Mouse (Mus musculus) heart, adult 2 months (tissue): Measurements from ENCODE around the gene Kank2. TPM values are rescaled to one million over a fixed set of nuclear protein-coding genes. Genes with fewer than 3 reads are reported as not detected.

ENCODE experiments used
- DNase-seq, 2 experiments: peaks; one replicate each; pipeline ENCODE4 v3.0.0; 2021
- H3K27ac ChIP-seq: fragments of 200-600 bp; 2 replicates; pipeline ENCODE4 v1.8.1; 2022
- H3K27me3 ChIP-seq: fragments of 200-500 bp; 2 replicates; pipeline ENCODE4 v1.6.1; 2012; ENCODE audit warnings: mild to moderate bottlenecking, low read length, inconsistent platforms, mixed read lengths; ENCODE audit not compliant: control insufficient read depth, insufficient read depth
- H3K36me3 ChIP-seq: fragments of 200-500 bp; 2 replicates; pipeline ENCODE4 v1.6.1; 2012; ENCODE audit warnings: low read length, inconsistent platforms; ENCODE audit not compliant: control insufficient read depth, insufficient read depth
- H3K4me1 ChIP-seq: fragments of 200-500 bp; 2 replicates; pipeline ENCODE4 v1.6.1; 2011; ENCODE audit warnings: low read length; ENCODE audit not compliant: control insufficient read depth, insufficient read depth
- H3K4me3 ChIP-seq: fragments of 200-600 bp; 2 replicates; pipeline ENCODE4 v1.8.1; 2022
- H3K79me2 ChIP-seq: fragments of 200-500 bp; replicated peaks from 2 replicates; pipeline ENCODE4 v1.6.1; 2012; ENCODE audit warnings: mild to moderate bottlenecking, inconsistent platforms, low read length, moderate library complexity, mixed read lengths; ENCODE audit not compliant: control insufficient read depth, insufficient read depth
- H3K9ac ChIP-seq: fragments of 200-500 bp; 2 replicates; pipeline ENCODE4 v1.6.1; 2012; ENCODE audit warnings: low read depth, mild to moderate bottlenecking, control low read depth, inconsistent platforms, low read length, mixed read lengths
- CTCF ChIP-seq: fragments of 200-600 bp; IDR thresholded peaks from 2 replicates; pipeline ENCODE4 v1.8.1; 2022; ENCODE audit warnings: antibody characterized with exemption, mild to moderate bottlenecking, moderate library complexity
- EP300 ChIP-seq: fragments of 200-500 bp; IDR thresholded peaks from 2 replicates; pipeline ENCODE4 v1.6.1; 2011; ENCODE audit warnings: low read depth, low read length, control low read depth; ENCODE audit not compliant: insufficient read depth
- POLR2A ChIP-seq: fragments of 200-500 bp; IDR thresholded peaks from 2 replicates; pipeline ENCODE4 v1.6.1; 2011; ENCODE audit warnings: mild to moderate bottlenecking, low read depth, low read length, control low read depth; ENCODE audit not compliant: insufficient read depth
- WGBS: fragments of 180-500 bp; shearing (Covaris S2); methylation state at CpG from one replicate; pipeline ENCODE4 v1.1.7; 2018; 5-methylcytosine and 5-hydroxymethylcytosine counted together
- intact Hi-C: fragments of 180-260 bp; cut with DNase I; formaldehyde crosslinking; loops from one replicate; pipeline ENCODE4 v1.15.1; 2025
- polyA plus RNA-seq: library from polyadenylated mRNA; depleted of rRNA; stranded (reverse); fragments of >200 nt; gene quantifications from 2 replicates; pipeline ENCODE4 v1.2.3, GENCODE M21; 2012
- total RNA-seq, 2 experiments: library from RNA; stranded (reverse); gene quantifications; 2 replicates each; pipeline ENCODE4 v1.2.3; 2021

Gene Kank2
- total and polyA plus RNA-seq, 3 experiments, result 45.3 to 62.9 (median 57.3) TPM

DNA sequence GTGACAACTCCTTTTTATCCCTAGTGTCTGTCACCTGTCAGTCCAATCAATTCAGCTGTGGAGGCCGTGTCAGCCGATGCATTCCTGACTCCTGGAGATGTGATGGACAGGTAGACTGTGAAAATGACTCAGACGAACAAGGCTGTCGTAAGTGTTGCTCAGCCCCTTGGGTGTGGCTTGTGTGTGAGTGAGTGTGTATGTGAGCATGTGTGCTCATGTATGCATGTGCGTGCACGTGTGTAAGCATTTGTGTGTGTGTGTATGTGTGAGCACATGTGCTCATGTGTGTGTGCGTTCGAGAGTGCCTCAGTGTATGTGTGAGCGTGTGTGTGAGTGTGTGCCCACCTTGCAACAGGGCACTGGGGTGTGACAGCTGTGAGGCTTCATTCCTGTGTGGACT, 66.3 kb downstream of the Kank2 start:
- no peak for TF ChIP-seq POLR2A
- no peak for TF ChIP-seq CTCF
- TF ChIP-seq EP300, result no peak
- H3K9ac ChIP-seq, result no peak overlapping the region
- peaks cover 2% of the 10 kb centered on the region; the same call in 1 of the 2 replicates for H3K4me1 ChIP-seq
- intact Hi-C loops, result no loop called here
- H3K36me3 ChIP-seq, result no peaks in the 10 kb centered on the region
- WGBS, result 93% methylated on average over 9 of the region's 9 CpGs
- no peaks in the 10 kb centered on the region for H3K27me3 ChIP-seq
- H3K27ac ChIP-seq, result no peak overlapping the region
- H3K4me3 ChIP-seq, result no peak overlapping the region
- H3K79me2 ChIP-seq, result no peaks in the 10 kb centered on the region
- DNase-seq, result no peak

DNA sequence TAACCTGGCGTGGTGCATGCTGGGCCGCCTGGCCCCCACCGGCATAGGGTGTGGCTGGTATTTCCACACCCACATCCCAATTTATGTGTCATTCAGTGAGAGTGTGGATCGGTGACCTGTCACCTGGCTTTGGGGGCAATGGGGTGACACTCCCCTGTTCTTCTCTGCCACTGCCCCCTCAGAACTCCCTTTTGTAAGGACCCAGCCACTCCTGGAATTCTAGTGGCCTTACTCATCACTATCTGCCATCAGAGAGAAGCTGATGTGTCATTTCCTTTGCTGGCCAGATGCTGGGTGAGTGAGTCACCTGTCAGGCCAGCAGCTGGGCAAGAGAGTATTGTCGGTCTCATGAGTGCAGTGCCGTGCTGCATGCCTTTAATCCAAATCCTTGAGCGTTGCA, 69.3 kb downstream of the Kank2 start:
- H3K27me3 ChIP-seq, result no peaks in the 10 kb centered on the region
- TF ChIP-seq CTCF (no peak), POLR2A (no peak), EP300 (no peak)
- DNase-seq, result no peak
- H3K36me3 ChIP-seq, result no peaks in the 10 kb centered on the region
- no peak overlapping the region for H3K9ac ChIP-seq
- WGBS, result 56% methylated on average over 7 of the region's 7 CpGs
- H3K4me3 ChIP-seq, result no peak overlapping the region
- H3K27ac ChIP-seq, result no peak overlapping the region
- peaks cover 3% of the 10 kb centered on the region; the same call in 1 of the 2 replicates for H3K4me1 ChIP-seq
- intact Hi-C loops, result no loop called here
- no peaks in the 10 kb centered on the region for H3K79me2 ChIP-seq

DNA sequence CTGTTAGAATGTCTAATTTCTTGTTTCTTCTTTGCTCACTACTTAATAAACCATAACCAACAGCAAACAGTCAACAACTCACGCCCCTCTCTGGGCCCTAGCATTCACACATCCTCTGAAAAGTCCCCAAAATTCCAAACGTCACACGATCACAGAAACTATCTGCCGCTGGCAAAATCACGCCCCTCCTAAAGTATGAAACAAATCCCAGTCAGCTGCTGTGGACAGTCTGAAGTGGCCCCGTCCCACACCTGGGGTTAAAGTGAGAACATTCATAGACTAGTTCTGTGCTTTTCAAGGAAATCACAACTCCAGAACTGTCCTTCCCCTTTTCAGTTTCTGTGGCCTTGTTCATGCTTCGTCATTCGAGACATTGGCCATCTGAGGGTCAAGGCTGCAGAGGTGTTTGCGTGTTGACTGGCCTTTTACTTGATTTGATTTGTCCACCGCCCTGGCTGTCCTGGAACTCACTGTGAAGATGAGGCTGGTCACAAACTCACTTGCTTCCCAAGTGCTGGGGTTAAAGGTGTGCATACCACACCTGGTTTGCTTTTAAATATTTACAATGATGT, 70.2 kb downstream of the Kank2 start:
- WGBS, result 85% methylated on average over 10 of the region's 10 CpGs

DNA sequence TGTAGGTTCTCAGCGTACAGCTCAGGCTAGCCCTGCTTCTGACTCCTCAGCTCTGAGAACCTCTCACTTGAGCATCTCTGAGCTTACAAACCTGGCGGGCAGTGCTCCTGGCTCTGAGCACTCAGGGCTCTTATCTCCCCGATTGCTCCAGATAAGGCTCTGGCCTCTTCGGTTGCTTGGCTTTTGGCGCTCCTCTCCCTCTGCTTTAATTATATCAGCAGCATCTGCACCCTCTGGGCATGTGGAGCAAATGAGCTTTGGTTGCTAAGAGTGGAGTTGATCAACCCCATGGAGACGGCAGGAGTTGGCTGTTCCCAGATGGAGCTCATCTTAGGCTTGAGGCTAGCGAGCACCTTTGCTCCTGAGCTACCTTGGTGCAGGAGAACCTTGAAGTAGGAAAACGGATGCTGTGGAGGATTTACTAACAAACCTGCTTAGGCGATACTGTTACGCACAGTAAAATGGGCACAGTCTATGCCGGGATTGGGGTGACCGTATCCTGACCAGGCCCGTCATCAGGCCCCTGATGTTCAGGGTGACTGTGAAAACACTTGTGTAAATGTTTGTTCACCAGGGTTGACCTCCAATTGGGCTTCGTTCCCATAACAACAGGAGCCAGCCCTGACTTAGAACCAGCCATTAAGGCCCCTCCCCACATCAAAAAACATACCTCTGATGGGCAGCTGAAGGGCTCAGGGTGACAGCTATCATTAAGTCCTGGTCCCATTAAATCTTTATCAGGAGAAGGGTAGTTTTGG, 72.1 kb downstream of the Kank2 start:
- H3K27ac ChIP-seq, result no peak overlapping the region
- H3K4me1 ChIP-seq, result peaks cover 5% of the 10 kb centered on the region
- H3K27me3 ChIP-seq, result no peaks in the 10 kb centered on the region
- TF ChIP-seq CTCF (no peak), POLR2A (no peak), EP300 (no peak)
- WGBS, result 85% methylated on average over 14 of the region's 14 CpGs
- no peak overlapping the region for H3K4me3 ChIP-seq
- no peaks in the 10 kb centered on the region for H3K79me2 ChIP-seq
- no peaks in the 10 kb centered on the region for H3K36me3 ChIP-seq
- intact Hi-C loops, result no loop called here
- DNase-seq, result no peak
- no peak overlapping the region for H3K9ac ChIP-seq

More for the DNA sequence above, 70.2 kb downstream of the Kank2 start:
- intact Hi-C loops, result no loop called here
- H3K4me1 ChIP-seq, result peaks cover 3% of the 10 kb centered on the region; the same call in 1 of the 2 replicates
- no peak overlapping the region for H3K4me3 ChIP-seq
- no peak overlapping the region for H3K27ac ChIP-seq
- no peaks in the 10 kb centered on the region for H3K27me3 ChIP-seq
- no peaks in the 10 kb centered on the region for H3K79me2 ChIP-seq
- no peaks in the 10 kb centered on the region for H3K36me3 ChIP-seq
- DNase-seq, result no peak
- no peak overlapping the region for H3K9ac ChIP-seq
- TF ChIP-seq CTCF (no peak), EP300 (no peak), POLR2A (no peak)

DNA sequence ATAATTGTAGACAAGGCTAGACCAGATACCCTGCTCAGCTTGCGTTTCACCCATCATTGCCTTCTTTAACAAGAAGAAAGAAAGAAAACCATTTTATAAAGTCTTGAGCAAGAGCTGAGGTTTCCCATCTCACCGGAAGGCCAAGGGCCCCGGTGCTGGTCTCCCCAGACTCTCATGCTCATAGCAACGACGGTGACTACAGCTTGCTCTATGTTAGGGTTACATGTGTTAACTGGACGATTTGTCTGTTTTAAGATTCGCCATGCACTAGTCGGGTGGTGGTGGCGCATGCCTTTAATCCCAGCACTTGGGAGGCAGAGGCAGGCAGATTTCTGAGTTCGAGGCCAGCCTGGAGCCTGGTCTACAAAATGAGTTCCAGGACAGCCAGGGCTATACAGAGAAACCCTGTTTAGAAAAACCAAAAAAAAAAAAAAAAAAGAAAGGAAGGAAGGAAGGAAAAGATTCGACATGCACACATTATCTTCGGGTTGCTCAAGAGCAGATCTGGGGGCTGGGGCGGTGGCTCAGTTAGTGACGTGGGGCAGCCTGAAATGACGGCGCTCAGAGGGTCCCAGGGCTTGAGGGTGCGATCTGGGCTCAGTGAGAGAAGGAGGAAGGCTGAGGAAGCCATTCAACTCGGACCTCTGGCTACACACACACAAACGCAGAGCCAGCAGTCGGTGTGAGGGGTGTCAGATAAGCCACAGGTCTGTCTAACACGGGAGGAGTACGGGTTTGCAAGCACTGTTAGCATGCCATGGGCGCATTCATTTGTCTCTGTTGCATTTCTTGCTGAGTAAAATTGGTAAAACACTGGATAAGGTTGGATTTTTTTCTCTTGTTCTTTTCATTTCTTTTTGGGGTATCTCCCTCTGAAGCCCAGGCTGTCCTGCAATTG, 73.1 kb downstream of the Kank2 start:
- no peak for TF ChIP-seq EP300
- no peak for TF ChIP-seq CTCF
- no peak for TF ChIP-seq POLR2A
- no peaks in the 10 kb centered on the region for H3K27me3 ChIP-seq
- intact Hi-C loops, result no loop called here
- no peak for DNase-seq
- peaks cover 5% of the 10 kb centered on the region for H3K4me1 ChIP-seq
- H3K9ac ChIP-seq, result no peak overlapping the region
- 64% methylated on average over 23 of the region's 23 CpGs for WGBS
- H3K4me3 ChIP-seq, result no peak overlapping the region
- H3K27ac ChIP-seq, result no peak overlapping the region
- H3K36me3 ChIP-seq, result no peaks in the 10 kb centered on the region
- H3K79me2 ChIP-seq, result no peaks in the 10 kb centered on the region

DNA sequence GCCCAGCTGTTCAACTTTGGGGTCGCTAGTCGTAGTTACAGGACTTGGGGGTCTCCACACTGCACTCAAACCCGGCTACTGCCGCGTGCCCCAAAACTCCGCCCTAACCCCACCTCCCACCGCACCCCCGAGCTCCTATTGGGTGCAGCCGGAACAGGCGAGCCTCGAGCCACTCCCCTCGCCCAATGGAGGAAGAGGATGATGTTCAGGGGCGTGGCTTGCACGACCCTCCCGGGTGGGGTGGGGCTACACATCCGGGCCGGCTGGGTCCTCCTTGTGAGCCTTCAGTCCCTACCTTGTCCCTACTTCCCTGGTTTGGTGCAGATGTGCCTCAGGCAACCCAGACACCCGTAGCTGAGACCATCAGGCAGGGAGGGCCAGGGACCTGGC, 74.4 kb downstream of the Kank2 start:
- H3K4me3 ChIP-seq, result peak overlapping the region; percentile 67
- TF ChIP-seq CTCF (no peak), EP300 (no peak), POLR2A (peak; percentile 45; the same call in 1 of the 2 replicates)
- peak; percentile 88 to 91 for DNase-seq
- no peaks in the 10 kb centered on the region for H3K79me2 ChIP-seq
- intact Hi-C loops, result no loop called here
- 2% methylated on average over 18 of the region's 18 CpGs for WGBS
- H3K9ac ChIP-seq, result peak overlapping the region; percentile 65
- peaks cover 3% of the 10 kb centered on the region for H3K4me1 ChIP-seq
- H3K27ac ChIP-seq, result peak overlapping the region; percentile 74
- no peaks in the 10 kb centered on the region for H3K36me3 ChIP-seq
- no peaks in the 10 kb centered on the region for H3K27me3 ChIP-seq
